Mouse (Mus musculus): Measurements from ENCODE around the gene Marc1.

Marc1 gene

DNA sequence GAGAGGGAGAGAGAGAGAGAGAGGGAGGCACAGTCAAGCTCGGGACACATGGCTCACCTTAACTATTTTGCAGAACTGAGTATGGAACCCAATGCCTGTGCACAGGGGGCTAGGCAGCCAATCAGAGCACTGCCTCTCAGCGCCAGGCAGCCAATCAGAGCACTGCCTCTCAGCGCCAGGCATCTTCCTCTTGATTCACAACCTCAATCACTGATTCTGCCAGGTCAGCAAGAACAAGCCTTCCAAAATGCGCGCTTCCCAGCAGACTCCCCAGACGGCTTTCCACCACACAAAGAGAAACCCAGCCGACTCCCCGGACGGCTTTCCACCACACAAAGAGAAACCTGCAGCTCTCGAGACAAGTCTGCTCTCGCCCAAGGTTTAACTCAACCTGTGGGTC lies 11.6 kb upstream of the Marc1 start:
- DNase-seq (ENCODE audit: low read depth), result no peak

- DNase-seq (ENCODE audit: low read depth), result peak; percentile 46
Observed at GRCm38 (mm10) chr1:184817768-184818167, 6.7 kb upstream of the Marc1 start.

- no peak for DNase-seq (ENCODE audit: low read depth)
Observed at GRCm38 (mm10) chr1:184811716-184812250, 670 bp upstream of the Marc1 start.

DNA sequence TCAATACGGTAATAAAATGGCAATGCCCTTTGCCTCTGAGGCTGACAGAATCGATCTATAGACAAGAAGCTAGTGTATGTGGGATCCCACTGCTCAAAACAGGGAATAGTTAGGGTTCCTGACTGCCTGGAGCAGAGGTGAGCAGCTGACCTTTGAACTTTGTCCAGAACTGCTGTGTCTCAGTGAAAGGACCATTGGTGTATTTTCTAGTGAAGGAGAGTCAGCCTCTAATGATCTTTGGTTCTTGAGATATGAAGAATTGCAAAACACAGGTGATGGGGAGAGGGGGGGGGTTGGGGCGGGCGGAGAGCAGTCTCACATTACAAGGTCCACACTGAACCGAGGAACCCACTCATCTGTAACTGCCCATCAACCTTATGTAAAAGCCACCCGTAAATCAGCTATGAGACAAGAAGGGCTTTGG lies 1.5 kb downstream of the Marc1 start:
- no peak for DNase-seq (ENCODE audit: low read depth)

DNA sequence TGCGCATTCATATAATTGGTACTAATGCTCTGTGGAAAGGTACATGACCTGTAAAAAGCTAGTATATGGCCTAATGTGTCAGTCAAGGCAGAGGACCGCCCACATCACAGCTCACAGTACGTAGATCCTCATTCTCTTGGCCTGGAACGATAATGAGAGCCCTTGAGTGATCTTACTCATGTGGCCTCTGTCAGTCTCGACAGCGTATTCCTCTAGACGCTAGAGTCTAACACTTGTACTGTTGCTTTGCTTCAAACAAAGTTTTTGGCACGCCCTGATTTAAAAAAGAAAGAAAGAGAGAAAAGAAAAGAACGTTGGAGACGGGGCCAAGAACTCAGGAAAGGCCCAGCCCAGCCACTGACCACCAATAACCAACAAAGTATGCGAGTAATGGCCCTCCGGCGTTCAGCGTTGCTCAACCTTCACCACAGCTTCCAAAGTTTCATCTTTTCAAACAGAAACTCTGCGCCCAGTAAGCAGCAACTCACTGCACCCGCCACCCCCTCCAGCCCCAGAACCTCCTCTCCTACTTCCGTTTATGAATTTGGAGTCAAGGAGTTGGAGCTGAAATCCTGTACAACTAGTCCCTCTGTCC lies 2.6 kb downstream of the Marc1 start:
- no peak for DNase-seq (ENCODE audit: low read depth)

GRCm38 (mm10) chr1:184807627-184808417 lies 3.3 kb downstream of the Marc1 start:
- DNase-seq (ENCODE audit: low read depth), result no peak

- no peak for DNase-seq (ENCODE audit: low read depth)
Observed at GRCm38 (mm10) chr1:184807123-184807522, 4.0 kb downstream of the Marc1 start.

- no peak for DNase-seq (ENCODE audit: low read depth)
Observed at GRCm38 (mm10) chr1:184805749-184806148, 5.4 kb downstream of the Marc1 start.

DNA sequence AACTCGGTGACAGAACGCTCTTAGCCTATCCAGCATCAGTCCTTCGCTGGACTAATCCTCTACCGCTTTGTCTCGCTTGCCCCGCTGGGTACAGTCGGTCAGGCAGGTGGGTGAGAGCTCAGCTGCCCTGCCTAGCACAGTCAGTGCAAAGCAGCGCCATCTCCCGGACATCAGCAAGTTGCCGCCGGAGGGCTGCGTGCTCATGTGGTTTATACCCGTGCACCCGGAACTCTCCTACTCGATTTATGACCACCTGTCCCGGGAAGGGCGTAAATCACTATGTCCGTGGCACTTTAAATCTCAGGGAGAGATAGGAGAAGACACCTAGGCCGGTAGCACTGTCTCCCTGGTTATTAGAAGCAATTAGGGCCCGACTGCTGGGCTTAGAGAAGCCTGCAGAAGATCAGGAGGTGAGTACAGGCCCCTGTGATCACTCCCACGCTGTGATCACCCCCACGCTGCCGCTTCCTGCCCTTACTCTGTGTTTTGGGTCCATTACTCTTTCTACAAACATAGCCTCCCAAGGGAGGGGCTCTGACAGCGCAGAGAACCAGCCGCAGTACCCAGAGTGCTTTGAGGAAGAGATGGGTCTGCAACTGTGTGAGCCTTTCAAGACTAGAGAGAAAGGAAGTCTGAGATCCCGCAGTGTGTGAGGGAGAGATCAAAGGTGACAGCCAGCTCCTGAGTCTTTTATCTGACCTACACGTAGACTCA lies 17.8 kb downstream of the Marc1 start:
- DNase-seq (ENCODE audit: low read depth), result peak; percentile 81

DNA sequence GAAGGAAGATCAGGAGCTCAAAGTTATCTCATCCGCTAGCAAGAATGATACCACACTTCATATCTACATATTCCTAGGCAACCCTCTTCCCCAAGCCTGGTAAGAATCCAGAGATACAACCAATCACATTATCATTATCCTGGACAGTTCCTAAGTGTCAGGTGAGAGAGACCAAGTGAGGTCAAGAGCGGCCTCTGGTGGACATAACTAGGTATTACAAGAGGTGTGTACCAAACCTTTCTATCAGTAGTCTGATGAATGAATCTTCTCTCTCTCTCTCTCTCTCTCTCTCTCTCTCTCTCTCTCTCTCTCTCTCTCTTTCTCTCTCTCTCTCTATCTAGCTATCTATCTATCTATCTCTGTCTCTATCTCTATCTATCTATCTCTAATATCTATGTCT lies 20.0 kb downstream of the Marc1 start:
- DNase-seq (ENCODE audit: low read depth), result peak; percentile 82

GRCm38 (mm10) chr1:184786376-184787151 lies 24.5 kb downstream of the Marc1 start:
- peak; percentile 43 for DNase-seq (ENCODE audit: low read depth)

DNA sequence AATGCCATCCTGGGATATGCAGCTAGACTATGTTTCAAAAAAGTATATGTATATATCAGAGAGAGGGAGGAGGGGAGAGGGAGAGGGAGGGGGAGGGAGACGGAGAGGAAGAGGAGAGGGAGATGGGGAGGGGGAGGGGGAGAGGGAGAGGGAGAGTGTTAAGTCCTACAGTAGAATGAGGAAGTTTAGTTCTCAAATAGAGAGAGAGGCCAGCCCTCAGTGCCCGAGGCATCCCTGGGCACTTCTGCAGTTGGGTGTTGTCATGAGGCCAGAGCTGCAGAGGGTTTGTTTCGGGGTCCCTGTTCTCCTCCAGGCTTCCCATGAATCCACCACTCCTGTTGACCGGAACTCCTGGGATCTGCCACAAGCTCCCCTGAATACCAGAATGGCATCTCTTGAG lies 27.5 kb downstream of the Marc1 start:
- DNase-seq (ENCODE audit: low read depth), result no peak

GRCm38 (mm10) chr1:184782161-184782513 lies 29.0 kb downstream of the Marc1 start:
- DNase-seq (ENCODE audit: low read depth), result no peak

DNA sequence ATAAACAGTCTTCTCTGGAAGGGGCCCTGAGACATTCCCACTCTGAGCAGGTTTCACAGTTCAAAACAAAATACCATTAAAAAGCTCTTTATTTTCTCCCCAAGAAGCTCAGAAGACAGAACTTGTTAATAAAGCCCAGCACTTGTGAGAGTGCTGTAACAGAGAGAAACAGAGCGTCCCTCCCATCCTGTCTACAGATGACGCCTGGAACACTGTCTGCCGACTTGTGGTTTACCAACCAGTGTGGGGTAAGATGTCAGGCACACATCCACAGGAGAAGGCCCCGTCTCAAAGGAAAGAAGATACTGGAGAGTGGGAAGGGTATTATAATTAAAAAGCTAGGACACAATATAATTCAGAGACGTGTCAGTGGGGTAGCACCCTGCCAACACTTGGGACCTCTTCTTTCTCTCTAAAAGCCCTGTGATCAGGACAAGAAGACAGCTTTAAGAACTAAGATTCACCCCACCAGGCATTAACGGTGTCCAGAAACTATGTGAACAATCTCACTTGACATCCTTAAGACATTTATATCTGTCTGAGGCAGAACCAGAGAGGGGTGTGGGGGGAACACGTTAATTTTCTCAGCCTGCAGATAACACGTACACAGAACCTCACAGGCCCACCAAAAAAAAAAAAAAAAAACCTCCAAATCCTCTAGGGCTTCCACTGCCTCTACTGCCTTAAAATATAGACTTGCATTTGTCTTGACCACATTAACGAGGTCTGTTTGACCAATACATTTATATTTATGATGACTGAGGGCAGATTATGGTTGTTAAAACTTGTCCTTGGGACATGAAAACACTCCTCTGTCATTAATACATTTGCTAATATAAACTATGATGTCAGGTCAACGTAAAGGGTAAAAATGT lies 29.6 kb downstream of the Marc1 start:
- no peak for DNase-seq (ENCODE audit: low read depth)

DNA sequence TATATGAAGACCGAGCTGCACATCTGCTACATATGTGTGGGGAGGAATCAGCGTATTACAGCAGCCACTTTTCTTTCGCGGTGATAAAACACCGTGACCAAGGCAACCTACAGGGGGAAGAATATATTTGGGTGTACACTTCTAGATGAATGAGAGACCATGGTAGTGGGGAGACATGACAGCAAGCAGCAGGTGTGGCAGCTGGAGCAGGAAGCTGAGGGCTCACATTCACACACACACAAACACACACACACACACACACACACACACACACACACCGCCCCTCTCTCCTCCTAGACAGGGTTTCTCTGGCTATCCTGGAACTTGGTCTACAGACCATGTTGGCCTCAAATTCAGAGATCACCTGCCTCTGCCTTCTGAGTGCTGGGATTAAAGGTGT lies 33.0 kb downstream of the Marc1 start:
- no peak for DNase-seq (ENCODE audit: low read depth)

- DNase-seq (ENCODE audit: low read depth), result no peak
Observed at GRCm38 (mm10) chr1:184777061-184777795, 33.9 kb downstream of the Marc1 start.

DNA sequence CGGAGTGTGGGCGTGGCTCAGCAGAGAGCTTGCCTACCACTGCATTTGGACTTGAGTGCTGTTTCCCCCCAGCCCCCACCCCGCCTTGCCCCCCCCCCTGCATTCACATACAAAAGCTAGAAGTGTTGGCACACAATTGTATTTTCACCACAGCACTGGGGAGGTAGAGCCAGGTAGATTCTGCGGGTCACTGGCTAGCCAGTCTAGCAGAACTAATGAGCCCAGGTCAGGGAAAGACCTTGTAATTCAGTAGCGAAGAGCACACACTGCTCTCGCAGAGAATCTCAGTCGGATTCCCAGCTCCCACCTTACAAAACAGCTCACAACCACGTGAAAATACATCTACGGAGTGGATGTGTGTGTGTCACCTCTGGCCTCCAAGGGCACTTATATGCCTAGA lies 35.8 kb downstream of the Marc1 start:
- no peak for DNase-seq (ENCODE audit: low read depth)

DNA sequence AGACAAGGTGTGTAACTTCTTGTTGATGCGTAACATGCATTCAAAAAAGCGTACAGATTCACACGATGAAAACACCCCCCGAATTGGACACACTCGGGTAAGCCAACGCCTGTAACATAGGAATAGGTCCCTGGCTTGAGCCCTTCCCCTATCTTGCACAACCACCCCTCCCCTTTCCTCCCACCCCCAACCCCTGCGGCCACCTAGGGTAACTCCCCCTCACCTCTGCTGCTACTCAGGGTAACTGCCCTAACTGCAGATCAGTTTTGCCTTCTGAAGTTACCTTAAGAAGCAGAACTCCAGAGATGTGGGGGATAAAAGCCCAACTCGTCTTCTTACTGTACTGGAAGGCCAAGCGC lies 39.2 kb downstream of the Marc1 start:
- DNase-seq (ENCODE audit: low read depth), result no peak

DNA sequence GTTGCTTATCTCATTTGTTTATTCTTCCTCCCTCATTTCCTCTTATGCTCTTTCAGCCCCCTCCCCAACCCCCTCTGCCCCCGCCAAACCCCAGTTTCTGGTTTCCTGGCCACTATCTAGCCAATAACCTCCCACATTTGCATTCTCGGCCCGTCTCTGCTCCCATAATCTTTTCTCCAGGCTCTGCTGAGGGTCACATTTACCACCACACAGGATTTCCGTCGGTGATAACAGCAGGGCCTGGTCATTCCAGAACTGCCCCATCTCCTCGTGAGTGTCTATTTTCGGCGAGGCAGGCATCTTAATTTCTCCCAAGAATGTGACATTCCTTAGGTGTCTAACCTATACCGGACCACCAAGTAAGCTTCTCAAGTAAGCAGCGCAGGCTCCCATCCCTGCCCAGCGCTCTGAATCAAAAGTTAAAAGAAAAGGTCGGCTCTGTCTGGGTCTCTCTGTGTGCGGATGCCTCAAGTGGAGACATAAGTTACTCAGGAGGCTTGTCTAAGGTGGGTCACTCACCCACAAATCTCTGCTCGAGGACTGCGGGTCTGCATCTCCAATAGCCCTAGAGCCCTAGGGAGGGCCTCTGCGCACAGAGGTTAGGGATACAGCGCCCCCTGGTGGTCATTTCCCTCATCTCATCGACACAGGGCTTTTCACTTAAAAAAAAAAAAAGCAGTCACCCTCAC lies 39.8 kb downstream of the Marc1 start:
- peak; percentile 68 for DNase-seq (ENCODE audit: low read depth)

DNA sequence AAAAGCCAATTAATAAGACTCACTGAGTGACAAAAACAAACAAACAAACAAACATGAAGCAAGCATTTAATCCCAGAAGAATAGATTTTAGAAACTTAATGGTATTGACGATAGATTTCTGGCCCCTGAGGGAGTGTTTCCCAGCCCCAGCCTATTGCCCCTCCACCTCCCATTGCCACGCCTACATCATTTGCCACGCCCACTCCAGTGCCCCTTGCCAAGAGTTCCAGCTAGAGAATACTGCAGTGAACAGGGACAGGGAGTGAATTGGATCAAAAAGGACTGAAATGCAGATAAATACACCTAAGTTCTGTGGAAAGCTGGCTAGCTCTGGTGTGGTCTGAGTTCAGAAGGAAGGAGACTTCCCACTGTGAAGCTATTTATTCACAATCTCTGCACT lies 47.2 kb downstream of the Marc1 start:
- DNase-seq (ENCODE audit: low read depth), result no peak
